Mouse (Mus musculus) bone marrow macrophage, adult 2 months (primary cell): ENCODE measurements around the gene Adamtsl1.

Experiments used
- CTCF ChIP-seq: IDR thresholded peaks from 2 replicates; pipeline ENCODE4 v1.5.1; 2012; ENCODE audit warnings: low read depth, mild to moderate bottlenecking, low read length, moderate library complexity
- POLR2A ChIP-seq: IDR thresholded peaks from 2 replicates; pipeline ENCODE4 v1.6.1; 2012; ENCODE audit warnings: mild to moderate bottlenecking, low read depth, low read length, borderline replicate concordance

GRCm38 (mm10) chr4:85955387-85955786 is 441.4 kb downstream of the Adamtsl1 start:
- no peak for TF ChIP-seq POLR2A
- no peak for TF ChIP-seq CTCF
